Mouse (Mus musculus) right cerebral cortex, postnatal 4 days (tissue): ENCODE results near the gene Slc5a6.

Experiments
- DNase-seq: peaks from one replicate; pipeline ENCODE4 v3.0.0-alpha.2; 2022

Gene Slc5a6

GRCm38 (mm10) chr5:30999324-30999723 is 49.4 kb downstream of the Slc5a6 start:
- DNase-seq: no peak

- no peak for DNase-seq
These were observed 50.4 kb downstream of the Slc5a6 start for GRCm38 (mm10) chr5:30998306-30998705.

GRCm38 (mm10) chr5:30994910-30995635 is 53.7 kb downstream of the Slc5a6 start:
- DNase-seq: no peak

- DNase-seq: no peak
These were observed 54.6 kb downstream of the Slc5a6 start for GRCm38 (mm10) chr5:30994074-30994473.

- DNase-seq: no peak
These were observed 55.6 kb downstream of the Slc5a6 start for GRCm38 (mm10) chr5:30992980-30993676.
